Mouse (Mus musculus): ENCODE data around the gene Cd83.

The Cd83 gene

GRCm38 (mm10) chr13:43806371-43807271, 22.0 kb downstream of the Cd83 start:
- no peak for DNase-seq (ENCODE audit: low spot score)

- DNase-seq (ENCODE audit: low spot score) = no peak
These were observed 22.7 kb downstream of the Cd83 start for GRCm38 (mm10) chr13:43807272-43807675.

- DNase-seq (ENCODE audit: low spot score) = no peak
These were observed 26.0 kb downstream of the Cd83 start for GRCm38 (mm10) chr13:43810621-43811020.

DNA sequence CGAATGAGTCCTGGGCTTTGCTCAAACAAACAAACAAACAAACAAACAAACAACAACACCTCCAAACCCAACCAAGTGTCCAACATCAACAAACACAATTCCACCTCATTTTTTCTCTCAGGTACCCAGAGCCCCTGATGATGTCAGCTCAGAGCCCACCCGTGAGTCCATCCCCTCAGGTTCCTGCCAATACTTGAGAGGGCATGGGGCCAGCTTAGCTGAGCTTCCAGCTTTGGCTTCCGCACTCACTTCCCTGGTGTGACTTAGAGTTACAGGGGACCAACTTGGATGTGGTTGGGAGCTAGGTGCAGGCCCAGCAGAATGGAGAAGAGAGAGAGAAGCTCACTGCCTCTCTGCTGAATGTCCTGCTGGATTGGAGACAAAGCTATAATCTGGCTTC, 27.3 kb downstream of the Cd83 start:
- no peak for DNase-seq (ENCODE audit: low spot score)

- no peak for DNase-seq (ENCODE audit: low spot score)
These were observed 28.9 kb downstream of the Cd83 start for GRCm38 (mm10) chr13:43813431-43813830.

DNA sequence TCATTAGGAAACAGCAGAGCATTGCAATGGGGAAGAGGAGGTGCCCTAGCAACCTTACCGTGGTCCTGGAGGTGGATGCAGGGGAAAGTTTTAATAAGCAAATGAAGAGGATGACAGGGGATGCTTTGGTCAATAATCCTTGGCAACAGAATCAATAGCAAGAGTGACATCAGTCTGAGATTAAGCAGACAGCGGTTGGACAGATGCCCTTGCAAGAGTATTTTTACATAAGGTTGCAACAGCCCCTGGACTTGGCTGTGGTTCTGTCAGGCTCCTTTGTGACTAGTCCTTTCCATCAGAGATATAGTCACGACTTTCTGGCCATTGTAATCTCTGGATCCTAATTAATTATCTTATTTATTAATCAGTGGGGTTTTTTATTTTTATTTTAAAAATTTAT, 32.9 kb downstream of the Cd83 start:
- no peak for DNase-seq (ENCODE audit: low spot score)

- no peak for DNase-seq (ENCODE audit: low spot score)
These were observed 33.9 kb downstream of the Cd83 start for GRCm38 (mm10) chr13:43818307-43819019.

DNA sequence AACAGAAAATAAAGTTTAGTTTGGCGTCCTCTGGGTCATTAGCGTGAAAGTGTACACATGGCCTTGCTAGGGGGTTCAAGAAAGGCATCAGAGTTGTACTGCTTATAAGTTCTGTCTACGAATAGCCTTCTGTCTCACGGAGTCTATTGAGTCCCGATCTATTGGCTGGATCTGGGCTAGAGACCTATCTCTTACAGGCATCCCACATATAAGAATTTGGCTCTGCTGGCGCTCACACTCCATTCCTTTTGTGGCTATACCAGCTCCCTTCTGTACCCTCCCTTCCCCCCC, 34.4 kb downstream of the Cd83 start:
- DNase-seq (ENCODE audit: low spot score) = no peak

DNA sequence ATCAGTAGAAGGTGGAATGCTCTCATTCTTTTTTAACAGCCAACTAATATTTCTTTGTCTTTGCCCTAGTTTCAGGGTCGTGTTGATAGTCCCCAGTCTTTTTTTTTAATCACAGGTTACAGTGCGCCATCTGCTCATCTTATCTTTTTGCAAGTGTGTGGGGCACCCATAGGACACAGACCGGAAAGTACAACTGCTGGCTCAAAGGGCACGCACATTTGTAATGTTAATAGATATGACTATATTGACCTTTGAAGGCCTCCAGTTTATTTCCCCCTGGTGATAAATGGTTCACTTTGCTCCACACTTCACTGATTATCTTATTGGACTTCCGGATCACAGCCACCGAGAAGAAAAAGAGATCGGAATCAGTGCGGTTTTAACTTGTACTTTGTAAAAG, 35.5 kb downstream of the Cd83 start:
- no peak for DNase-seq (ENCODE audit: low spot score)

DNA sequence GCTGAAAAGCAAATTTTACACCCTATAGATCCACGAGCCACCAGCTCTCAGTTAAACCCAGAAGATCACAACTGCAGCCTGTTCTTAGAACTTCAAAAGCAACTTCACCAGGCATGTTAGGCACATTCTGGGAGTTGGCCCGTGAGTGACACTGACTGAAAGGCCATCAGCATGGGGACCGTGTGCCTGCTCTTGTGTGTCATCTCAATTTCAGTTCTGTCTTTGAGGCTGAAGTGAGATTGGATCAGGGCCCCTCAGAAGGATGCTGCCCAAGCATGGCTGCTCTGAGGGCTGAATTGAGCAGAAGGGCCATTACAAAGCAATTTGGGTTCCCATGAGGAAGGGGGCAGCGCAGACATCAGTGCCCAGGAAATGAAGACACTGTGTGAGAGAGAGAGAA, 37.7 kb downstream of the Cd83 start:
- DNase-seq (ENCODE audit: low spot score) = no peak

- no peak for DNase-seq (ENCODE audit: low spot score)
These were observed 44.1 kb downstream of the Cd83 start for GRCm38 (mm10) chr13:43828648-43829047.

DNA sequence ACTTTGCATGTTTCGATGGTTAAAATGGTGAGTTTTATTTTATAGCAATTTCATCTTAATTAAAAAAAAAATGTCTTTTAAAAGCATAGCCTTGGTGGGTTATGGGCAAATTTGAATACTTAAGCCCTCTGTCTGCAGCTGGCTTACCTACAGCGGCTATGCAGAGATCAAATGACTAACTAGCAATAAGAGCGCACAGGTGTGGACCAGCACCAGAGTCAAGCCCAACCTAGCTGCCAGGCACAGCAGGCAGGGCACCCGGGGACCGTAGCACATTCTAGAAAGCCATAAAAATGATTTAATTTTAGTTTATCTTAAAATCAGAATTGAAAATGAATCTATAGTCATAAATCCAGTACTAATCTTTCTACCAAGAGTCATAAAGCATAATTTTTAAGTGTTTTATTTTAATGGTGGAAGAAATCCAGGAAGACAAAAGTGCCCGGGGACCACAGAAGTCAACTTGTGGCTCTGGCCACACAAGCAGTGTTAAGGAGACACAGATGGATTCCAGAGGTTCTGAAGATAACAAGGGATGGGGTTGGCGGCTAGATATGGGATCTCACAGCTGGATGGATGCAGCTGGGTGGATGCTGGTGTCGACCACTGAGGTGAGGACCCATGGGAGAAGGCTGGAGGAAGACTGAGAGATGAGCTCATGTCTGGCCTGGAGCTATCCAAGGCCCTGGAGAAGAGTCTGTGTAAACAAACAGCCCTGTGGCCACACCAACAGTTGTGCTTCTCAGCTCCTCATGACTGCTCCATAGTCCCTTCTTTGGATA, 46.5 kb downstream of the Cd83 start:
- DNase-seq (ENCODE audit: low spot score) = no peak

DNA sequence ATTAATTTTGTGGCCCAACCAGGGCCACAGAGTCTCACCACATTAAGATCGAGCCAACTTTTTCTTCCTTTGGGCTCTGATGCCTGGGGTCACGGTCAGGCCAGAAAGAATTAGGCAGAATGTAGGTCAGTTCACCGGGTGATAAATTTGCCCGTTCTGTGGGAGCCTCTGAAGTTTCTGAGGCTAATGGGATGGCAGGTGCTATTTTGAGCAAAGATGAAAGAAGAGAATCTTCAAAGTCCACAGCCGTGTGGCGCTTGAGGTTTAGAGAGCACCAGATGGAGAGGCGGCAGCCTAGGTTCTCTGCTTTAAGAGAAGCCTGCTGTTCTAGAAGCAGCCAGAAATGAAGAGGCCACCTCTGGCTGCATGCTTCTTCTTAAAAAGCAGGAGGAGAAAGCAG, 48.2 kb downstream of the Cd83 start:
- DNase-seq (ENCODE audit: low spot score) = no peak

- DNase-seq (ENCODE audit: low spot score) = no peak
These were observed 51.8 kb downstream of the Cd83 start for GRCm38 (mm10) chr13:43836376-43836775.

DNA sequence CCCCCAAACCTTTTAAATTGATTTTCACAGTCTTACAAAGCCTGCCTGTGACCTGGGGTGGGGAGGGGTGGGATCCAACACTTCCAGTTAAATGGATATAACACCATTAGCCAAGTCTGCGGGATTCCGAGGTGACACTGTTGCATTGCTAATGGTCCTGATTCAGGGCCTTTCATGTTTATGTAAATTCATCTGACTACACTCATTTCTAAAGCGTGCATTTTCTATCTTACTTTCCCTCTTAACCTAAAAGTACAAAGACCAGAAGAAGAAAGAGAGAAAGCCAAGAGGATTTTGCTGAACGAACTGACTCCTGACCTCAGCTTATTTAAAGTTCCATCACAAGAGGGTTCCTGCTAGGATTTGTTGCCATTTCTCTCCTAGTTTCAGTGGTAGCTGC, 53.2 kb downstream of the Cd83 start:
- no peak for DNase-seq (ENCODE audit: low spot score)

- DNase-seq (ENCODE audit: low spot score) = no peak
These were observed 60.6 kb downstream of the Cd83 start for GRCm38 (mm10) chr13:43845151-43845550.

DNA sequence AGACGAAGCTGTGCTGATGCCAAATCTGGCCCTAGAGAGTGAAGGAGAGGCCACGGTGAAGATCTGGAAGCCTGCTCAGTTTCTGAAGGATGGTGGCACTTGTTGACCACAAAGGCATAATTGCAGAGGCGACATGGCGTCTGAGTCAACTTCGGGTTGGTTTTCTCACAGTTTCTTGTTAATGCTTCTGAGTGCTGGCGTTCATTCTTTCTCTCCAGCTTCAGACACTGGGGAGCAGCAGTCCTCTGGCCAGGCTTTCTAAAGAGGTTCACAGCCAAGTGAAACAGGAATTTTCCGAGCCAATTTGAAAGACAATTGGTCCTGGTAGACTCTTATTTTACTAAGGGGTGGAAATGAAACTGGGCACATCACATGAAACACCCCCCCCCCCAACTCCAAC, 62.6 kb downstream of the Cd83 start:
- DNase-seq (ENCODE audit: low spot score) = no peak

DNA sequence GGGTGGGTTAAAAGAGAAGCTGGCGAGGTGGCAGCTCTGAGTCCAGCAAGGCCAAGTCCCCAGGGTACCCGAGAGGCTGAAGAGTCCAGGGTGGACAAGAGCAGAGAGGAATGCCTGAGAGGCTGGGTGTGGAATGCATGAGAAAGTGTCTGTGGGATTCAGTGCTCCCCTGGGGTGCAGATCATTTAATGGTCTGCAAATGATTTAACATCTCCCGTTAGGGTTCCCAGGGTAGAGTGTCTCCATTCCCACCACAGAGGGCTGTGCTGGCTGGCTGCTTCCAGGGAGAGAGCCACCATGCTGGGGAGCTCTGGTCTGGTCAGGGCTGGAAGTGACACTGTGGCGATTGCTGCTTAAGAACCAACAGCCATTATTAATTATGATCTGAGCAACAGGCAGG, 65.2 kb downstream of the Cd83 start:
- no peak for DNase-seq (ENCODE audit: low spot score)

- no peak for DNase-seq (ENCODE audit: low spot score)
These were observed 66.5 kb downstream of the Cd83 start for GRCm38 (mm10) chr13:43851108-43851507.
